Mouse (Mus musculus): Measurements from ENCODE around the gene Itga2. TPM values are rescaled to one million over a fixed set of nuclear protein-coding genes. Genes with fewer than 3 reads are reported as not detected.

The Itga2 gene
- polyA plus RNA-seq, 1 experiment: 1.3 TPM

GRCm38 (mm10) chr13:114915767-114916166 is 16.1 kb downstream of the Itga2 start:
- H3K4me1 ChIP-seq (ENCODE audit: control insufficient read depth, insufficient read depth, low read length): peaks cover 3% of the 10 kb centered on the region; the same call in 1 of the 2 replicates
- H3K27ac ChIP-seq (ENCODE audit: insufficient read depth, low read length): no peak overlapping the region
- no peak overlapping the region for H3K4me3 ChIP-seq (ENCODE audit: insufficient read depth, low read length)
- TF ChIP-seq CTCF (IDR thresholded peaks at IDR 0.05; ENCODE audit: borderline replicate concordance, insufficient read depth, low read length) (no peak), POLR2A (IDR thresholded peaks at IDR 0.05; ENCODE audit: low read depth, low read length) (no peak)

DNA sequence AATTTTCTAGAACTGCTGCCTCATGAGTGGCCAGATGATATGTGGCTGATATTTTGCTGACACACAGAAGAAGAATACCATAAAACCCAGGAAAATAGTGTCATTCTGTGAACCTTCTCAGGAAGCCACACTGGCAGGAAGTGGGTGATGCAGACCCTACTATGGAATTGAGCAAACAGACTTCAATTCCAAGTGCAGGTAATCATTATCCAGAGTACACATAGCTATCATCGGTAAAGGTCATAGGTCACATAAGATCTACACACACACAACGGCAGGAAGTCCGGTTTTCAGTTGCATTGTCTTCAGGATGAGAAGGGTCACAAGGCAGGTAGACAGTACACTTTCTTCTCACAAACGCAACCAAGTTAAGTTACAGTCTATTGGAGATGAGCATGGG is 16.9 kb downstream of the Itga2 start:
- peaks cover 3% of the 10 kb centered on the region; the same call in 1 of the 2 replicates for H3K4me1 ChIP-seq (ENCODE audit: control insufficient read depth, insufficient read depth, low read length)
- no peak overlapping the region for H3K27ac ChIP-seq (ENCODE audit: insufficient read depth, low read length)
- H3K4me3 ChIP-seq (ENCODE audit: insufficient read depth, low read length): no peak overlapping the region
- no peak for TF ChIP-seq POLR2A (IDR thresholded peaks at IDR 0.05; ENCODE audit: low read depth, low read length)
- TF ChIP-seq CTCF (IDR thresholded peaks at IDR 0.05; ENCODE audit: borderline replicate concordance, insufficient read depth, low read length): no peak

GRCm38 (mm10) chr13:114914559-114914958 is 17.3 kb downstream of the Itga2 start:
- H3K4me3 ChIP-seq (ENCODE audit: insufficient read depth, low read length): no peak overlapping the region
- no peak overlapping the region for H3K27ac ChIP-seq (ENCODE audit: insufficient read depth, low read length)
- peaks cover 3% of the 10 kb centered on the region; the same call in 1 of the 2 replicates for H3K4me1 ChIP-seq (ENCODE audit: control insufficient read depth, insufficient read depth, low read length)
- no peak for TF ChIP-seq POLR2A (IDR thresholded peaks at IDR 0.05; ENCODE audit: low read depth, low read length)

DNA sequence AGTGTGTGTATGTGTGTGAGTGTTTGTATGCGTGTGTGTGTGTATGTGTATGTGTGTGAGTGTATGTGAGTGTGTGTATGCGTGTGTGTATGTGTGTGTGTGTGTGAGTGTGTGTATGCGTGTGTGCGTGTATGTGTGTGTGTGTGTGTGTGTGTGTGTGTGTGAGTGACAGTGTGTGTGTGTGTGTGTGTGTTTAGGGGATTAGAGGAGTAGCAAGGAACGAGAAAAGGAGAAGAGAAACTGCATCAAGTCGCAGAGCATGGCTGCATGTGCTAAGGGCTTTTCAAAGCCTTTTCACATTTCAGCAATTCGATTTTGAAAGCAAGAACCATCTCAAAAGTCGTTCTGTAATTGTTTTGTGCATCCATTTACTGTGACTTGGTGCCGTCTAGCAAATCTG is 21.3 kb downstream of the Itga2 start:
- no peaks in the 10 kb centered on the region; the same call in 1 of the 2 replicates for H3K4me1 ChIP-seq (ENCODE audit: control insufficient read depth, insufficient read depth, low read length)
- TF ChIP-seq CTCF (IDR thresholded peaks at IDR 0.05; ENCODE audit: borderline replicate concordance, insufficient read depth, low read length) (no peak), POLR2A (IDR thresholded peaks at IDR 0.05; ENCODE audit: low read depth, low read length) (no peak)
- no peak overlapping the region for H3K4me3 ChIP-seq (ENCODE audit: insufficient read depth, low read length)
- no peak overlapping the region for H3K27ac ChIP-seq (ENCODE audit: insufficient read depth, low read length)

DNA sequence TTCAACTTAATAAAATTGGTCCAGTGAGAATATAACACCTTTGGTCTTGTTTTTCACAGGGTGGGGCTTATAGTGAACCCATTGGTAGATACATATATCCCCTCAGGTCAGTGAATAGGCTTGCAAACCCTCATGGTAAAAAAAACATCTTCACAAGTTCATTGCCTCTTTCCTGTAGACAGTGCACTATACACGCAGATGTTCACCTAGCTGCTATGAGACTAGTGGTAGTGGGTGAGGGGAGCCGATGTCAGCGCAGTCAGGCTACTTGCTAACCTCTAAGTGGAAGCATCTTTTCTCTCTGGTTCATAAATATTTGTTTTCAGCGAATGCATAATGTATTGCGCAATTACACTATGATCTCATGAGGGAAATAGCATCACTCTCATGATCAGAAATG is 22.4 kb downstream of the Itga2 start:
- no peak overlapping the region for H3K27ac ChIP-seq (ENCODE audit: insufficient read depth, low read length)

DNA sequence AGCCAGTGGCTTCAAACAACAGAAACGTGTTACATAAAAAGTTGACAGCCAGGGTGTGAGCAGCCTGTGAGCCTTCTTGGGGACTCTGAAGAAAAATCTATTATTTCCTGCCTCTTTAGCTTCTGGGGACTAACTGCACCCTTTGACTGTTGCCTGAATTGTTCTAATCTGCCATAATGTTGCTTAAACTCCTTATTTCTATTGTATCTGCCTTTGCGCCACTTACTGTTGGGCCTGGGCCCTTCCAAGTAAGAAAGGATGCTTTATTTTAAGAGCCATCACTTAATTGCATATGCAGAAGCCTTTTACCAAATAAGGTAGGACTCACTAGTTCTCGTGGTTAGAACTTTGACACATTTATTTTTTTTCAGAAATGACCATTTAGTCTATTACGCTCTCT is 24.0 kb downstream of the Itga2 start:
- no peak overlapping the region for H3K4me3 ChIP-seq (ENCODE audit: insufficient read depth, low read length)
- TF ChIP-seq CTCF (IDR thresholded peaks at IDR 0.05; ENCODE audit: borderline replicate concordance, insufficient read depth, low read length) (no peak), POLR2A (IDR thresholded peaks at IDR 0.05; ENCODE audit: low read depth, low read length) (no peak)

More for the DNA sequence above, 22.4 kb downstream of the Itga2 start:
- no peaks in the 10 kb centered on the region; the same call in 1 of the 2 replicates for H3K4me1 ChIP-seq (ENCODE audit: control insufficient read depth, insufficient read depth, low read length)
- no peak overlapping the region for H3K4me3 ChIP-seq (ENCODE audit: insufficient read depth, low read length)
- TF ChIP-seq POLR2A (IDR thresholded peaks at IDR 0.05; ENCODE audit: low read depth, low read length) (no peak), CTCF (IDR thresholded peaks at IDR 0.05; ENCODE audit: borderline replicate concordance, insufficient read depth, low read length) (no peak)

DNA sequence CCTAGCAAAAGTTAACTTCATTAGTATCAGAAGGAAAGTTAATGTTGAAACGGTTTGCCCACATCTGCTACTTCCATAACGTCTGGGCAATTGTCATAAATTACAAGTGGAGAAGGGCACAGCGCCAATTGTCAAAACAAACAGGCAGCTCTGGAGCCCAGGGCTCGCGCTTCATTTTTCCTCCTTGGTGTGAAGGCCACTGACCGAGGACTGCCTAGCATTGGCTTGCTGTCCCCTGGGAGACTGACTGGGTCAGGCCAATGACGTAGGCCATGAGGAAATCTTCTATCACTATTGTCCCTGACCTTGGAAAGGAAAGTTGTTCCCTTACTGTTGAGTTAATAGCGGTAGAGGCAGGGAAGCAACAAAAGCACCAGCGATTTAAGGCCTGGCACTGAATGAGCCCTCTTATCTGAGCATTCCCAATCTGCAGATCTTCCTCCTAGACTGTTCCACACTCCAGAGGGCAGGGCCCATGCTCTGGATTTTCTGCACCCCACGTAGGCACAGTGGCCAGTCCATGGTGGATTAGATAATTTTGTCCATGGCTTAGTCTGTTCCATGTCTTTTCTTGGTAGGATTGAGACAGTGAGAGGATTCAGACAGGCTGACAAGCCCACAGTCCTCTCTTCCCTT is 35.0 kb downstream of the Itga2 start:
- no peak overlapping the region for H3K27ac ChIP-seq (ENCODE audit: insufficient read depth, low read length)
- TF ChIP-seq CTCF (IDR thresholded peaks at IDR 0.05; ENCODE audit: borderline replicate concordance, insufficient read depth, low read length) (no peak), POLR2A (IDR thresholded peaks at IDR 0.05; ENCODE audit: low read depth, low read length) (no peak)
- H3K4me3 ChIP-seq (ENCODE audit: insufficient read depth, low read length): no peak overlapping the region
- H3K4me1 ChIP-seq (ENCODE audit: control insufficient read depth, insufficient read depth, low read length): no peaks in the 10 kb centered on the region

More for the DNA sequence above, 24.0 kb downstream of the Itga2 start:
- no peaks in the 10 kb centered on the region; the same call in 1 of the 2 replicates for H3K4me1 ChIP-seq (ENCODE audit: control insufficient read depth, insufficient read depth, low read length)
- no peak overlapping the region for H3K27ac ChIP-seq (ENCODE audit: insufficient read depth, low read length)

- Histone ChIP-seq H3K27ac (ENCODE audit: insufficient read depth, low read length) (no peak overlapping the region), H3K4me1 (ENCODE audit: control insufficient read depth, insufficient read depth, low read length) (no peaks in the 10 kb centered on the region), H3K4me3 (ENCODE audit: insufficient read depth, low read length) (no peak overlapping the region)
- TF ChIP-seq CTCF (IDR thresholded peaks at IDR 0.05; ENCODE audit: borderline replicate concordance, insufficient read depth, low read length): no peak
- no peak for TF ChIP-seq POLR2A (IDR thresholded peaks at IDR 0.05; ENCODE audit: low read depth, low read length)
These were observed 36.0 kb downstream of the Itga2 start for GRCm38 (mm10) chr13:114895896-114896295.

DNA sequence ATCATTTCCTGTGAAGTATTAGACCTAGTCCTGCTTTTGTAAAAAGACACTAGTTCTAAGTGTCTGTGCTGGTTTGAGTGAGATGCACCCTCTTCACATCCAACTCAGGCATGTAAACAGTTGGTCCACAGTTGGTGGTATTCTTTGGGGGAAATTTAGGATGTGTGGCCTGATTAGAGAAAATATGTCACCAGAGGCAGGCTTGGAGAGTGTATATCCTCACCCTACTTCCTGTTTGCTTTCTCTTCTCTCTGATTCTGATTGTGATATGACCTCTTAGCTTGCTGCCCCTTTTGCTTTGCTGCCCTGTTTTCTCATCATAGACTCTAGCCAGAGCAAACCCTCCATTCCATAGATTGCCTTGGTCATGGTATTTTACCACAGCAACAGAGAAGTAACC is 37.2 kb downstream of the Itga2 start:
- H3K4me3 ChIP-seq (ENCODE audit: insufficient read depth, low read length): no peak overlapping the region
- no peaks in the 10 kb centered on the region for H3K4me1 ChIP-seq (ENCODE audit: control insufficient read depth, insufficient read depth, low read length)
- no peak overlapping the region for H3K27ac ChIP-seq (ENCODE audit: insufficient read depth, low read length)
- TF ChIP-seq CTCF (IDR thresholded peaks at IDR 0.05; ENCODE audit: borderline replicate concordance, insufficient read depth, low read length) (no peak), POLR2A (IDR thresholded peaks at IDR 0.05; ENCODE audit: low read depth, low read length) (no peak)

DNA sequence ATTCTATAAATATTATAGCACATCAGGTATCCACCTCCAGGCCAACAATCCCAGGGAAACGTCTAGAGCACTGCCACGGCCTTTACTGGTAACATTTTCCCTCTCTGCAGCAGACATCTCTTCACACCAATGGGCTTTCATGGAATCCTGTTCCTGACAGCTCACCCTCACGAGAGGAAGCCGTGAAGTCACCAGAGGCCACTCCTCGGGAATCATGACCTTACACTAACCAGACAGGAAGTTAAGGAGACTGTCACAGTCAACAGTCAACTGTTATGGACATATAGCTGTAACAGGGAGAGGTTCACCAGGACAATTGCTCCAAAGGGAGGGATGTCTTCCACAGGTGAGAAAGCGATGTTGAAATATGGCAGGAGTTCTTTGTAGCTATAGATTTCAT is 40.2 kb downstream of the Itga2 start:
- TF ChIP-seq POLR2A (IDR thresholded peaks at IDR 0.05; ENCODE audit: low read depth, low read length): no peak
- TF ChIP-seq CTCF (IDR thresholded peaks at IDR 0.05; ENCODE audit: borderline replicate concordance, insufficient read depth, low read length): no peak
- H3K27ac ChIP-seq (ENCODE audit: insufficient read depth, low read length): no peak overlapping the region
- H3K4me1 ChIP-seq (ENCODE audit: control insufficient read depth, insufficient read depth, low read length): no peaks in the 10 kb centered on the region
- H3K4me3 ChIP-seq (ENCODE audit: insufficient read depth, low read length): no peak overlapping the region
